Mouse (Mus musculus) thymus, adult 18-20 months (tissue): ENCODE data around the gene Chrnb1.

ENCODE experiments used
- DNase-seq, 2 experiments: peaks; one replicate each; pipeline ENCODE4 v3.0.0; 2022; ENCODE audit warnings: mixed read lengths in 2 of 2

Gene Chrnb1

DNA sequence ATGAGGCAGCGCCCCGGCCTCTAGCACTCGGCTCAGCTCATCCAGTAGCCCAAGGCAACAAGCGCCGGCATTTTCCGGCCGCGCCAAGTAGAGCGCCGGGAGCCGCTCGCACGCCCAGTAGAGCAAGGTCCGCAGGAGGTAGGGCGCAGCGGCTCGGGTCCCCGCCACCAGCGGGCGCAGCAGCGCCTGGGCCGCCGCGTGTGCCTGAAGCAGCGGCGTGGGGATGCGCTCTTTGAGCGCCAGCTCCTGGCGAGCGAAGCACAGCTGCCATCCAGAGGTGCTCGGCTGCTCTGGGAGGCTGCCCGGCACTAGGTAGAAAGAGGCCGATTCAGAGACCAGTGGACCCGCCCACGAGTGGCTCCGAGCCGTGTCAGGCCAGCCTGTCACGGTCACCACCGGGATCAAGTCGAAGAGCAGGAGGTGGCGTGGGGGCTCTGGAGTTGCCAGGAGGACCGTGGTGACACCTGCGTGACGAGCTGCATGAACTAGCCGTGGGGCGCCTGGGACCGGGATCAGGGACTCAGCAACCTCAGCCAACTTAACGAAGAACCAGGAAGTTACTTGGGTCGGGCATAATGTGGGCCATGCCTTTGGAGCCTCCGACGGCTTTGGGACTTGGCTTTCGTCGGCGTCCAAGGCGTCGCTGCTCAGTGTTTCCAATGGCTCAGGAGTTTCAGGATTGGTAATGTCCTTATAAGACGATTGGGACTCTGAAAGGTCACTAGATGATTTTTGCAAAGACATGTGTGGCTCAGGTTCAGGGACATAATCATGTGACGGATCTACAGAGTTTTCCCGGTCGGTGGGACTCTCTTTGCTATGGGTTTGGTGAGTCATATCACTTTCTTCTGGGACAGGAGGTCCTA is 8.3 kb upstream of the Chrnb1 start:
- peak; percentile 59 to 70 for DNase-seq

DNA sequence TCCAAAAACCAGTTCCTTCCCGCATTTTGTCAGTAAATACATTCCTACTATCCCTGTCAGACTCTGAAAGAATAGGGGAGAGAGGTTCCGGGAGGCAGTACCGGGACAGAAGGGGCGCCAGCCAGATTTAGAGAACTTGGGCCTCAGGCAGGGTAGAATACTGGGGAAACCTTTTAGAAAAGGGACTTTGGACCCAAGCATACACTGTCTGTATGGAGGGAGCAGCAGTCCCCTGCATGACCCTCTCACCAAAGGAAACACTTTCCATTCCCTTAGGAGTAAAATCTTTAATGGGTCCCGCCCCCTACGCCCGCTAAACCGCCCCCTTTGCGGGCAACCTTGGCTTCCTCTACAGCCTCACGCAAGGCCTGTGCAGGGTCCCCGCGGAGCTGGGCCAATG is 7.6 kb upstream of the Chrnb1 start:
- DNase-seq, result no peak

DNA sequence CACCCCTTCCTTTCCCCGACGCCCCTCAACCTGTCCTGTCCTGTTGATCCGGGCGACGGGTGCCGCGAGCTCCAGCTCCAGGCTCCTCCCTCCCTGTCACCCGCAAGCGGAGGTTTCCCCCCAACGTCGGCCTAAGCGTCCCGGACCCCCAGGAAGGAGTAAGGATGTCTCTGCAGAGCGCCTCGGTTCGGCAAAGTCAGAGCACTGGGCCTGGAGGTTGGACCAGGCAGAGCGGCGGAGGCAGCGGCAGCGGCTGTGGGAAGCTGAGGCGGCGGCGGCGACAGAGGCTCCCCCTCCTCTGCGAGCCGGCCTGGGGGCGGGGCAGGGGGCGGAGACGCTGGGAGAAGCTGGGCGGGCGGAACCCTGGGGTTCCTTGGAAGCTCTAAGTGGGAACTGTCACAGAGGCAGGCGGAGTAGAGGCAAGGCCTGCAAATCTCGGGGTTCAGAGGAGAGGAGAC is 6.9 kb upstream of the Chrnb1 start:
- peak; percentile 63 to 69 for DNase-seq

DNA sequence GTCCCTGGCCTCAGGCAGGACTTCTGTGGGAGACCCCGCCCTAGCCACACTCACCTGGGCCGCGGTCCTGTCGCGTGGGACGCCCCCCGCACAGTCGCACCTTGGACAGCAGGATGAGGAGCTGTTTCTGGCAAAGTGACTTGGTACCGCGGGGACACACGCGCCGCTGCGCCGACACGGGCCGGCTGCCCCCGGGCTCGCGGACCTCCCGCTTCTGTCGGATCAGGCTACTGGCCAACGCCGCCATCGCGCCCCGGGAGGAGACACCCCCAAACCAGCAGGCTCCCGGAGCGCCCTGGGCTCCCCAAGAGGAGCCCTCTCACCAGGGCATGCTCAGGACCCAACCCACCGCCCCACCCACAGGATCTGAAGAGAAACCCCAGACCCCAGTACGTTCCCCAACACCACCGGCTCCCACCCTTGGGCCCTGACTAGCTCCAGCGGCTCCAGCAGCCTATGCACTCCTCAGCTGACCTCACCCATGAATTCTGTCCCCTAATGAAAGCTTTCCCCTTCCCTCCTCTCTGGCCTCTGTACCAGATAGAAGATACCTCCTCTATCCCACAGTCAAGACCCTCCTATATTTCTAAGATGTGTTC is 5.7 kb upstream of the Chrnb1 start, which contains the start of gene Fgf11:
Gene Fgf11 (minus strand): TSS at position 479 of the 599 bp plus-strand sequence.
- no peak for DNase-seq

DNA sequence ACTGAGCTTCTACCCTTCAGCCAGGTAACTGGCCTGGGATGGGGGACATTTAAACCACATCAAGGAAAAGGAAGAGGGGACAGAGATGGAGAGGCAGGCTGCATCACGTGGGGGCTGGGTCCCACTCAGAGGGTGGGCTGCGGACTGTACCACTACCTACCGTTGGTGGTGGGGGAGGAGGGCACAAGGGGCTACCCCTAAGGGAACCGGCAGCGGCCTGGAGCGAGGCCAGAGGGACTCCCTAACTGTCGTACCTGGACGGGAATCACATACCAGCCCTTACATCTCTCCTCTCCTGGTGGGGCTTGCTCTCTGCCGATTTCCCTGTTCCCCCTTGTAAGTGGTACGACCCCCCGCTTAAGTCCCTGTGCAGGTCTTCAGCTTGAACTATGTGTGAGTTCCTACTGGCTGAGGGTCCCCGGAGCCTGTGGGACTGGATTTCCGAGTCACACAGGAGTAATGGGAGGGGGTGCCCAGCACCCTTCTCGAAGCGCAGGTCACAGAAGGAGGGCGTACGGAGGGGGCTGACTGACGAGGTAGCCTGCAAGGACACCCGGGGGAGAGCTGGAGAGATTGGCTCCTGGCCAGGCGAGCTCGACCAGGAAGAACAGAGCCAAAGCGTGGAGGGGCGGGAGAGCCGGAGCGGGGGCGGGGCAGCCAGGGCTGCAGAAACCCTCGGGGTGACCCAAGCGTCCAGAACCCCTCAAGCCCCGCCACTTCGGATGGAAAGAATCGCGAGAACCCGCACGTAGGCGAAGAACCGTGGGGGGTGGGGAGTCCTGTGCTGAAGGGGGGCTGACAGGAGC is 4.9 kb upstream of the Chrnb1 start:
- DNase-seq, result no peak

DNA sequence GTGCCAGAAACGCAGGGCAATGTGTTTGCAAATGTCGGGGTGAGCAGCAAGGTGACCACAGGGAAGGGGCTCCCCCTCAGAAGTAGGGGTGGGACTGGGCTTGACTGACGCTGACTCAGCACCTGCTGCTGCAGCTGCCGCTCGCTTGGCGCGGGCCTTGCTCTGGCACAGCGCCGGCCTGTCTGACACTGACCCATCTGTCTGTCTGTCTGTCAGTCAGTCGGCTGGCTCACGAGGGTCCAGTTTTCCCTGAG is 4.3 kb upstream of the Chrnb1 start:
- no peak for DNase-seq

DNA sequence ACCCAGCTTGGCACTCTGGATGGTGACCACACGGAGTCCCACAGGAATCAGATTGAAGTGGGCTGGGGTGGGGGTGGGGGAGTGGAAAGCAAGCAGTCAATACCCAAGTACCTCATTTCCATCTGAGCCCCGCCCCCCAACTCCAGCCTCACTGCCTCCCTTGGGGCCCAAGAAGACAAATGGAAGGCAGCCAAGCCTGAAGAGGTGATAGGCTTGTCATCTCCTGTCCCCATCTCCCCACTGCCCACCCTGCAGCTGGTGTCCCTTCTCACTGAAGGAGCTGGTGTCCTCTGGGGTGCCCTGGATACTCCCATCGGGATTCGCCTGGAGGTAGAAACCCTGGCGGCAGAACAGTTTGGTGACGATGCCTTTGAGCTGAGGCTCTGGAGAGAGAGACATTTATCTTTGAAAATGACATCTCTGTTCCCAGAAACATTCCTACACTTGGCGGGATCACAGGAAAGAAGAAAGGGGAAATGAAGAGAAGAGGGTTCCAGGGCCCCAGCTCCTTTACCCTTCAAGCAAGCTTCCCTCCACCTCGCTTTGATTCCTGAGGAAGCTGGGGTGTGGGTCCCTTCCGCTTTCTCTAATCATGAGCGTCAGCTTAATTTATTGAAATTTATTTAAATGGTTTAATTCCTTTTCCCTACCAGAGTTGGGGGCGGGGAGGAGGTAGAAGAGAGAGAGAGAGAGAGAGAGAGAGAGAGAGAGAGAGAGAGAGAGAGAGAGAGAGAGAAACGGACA is 3.8 kb upstream of the Chrnb1 start:
- no peak for DNase-seq

DNA sequence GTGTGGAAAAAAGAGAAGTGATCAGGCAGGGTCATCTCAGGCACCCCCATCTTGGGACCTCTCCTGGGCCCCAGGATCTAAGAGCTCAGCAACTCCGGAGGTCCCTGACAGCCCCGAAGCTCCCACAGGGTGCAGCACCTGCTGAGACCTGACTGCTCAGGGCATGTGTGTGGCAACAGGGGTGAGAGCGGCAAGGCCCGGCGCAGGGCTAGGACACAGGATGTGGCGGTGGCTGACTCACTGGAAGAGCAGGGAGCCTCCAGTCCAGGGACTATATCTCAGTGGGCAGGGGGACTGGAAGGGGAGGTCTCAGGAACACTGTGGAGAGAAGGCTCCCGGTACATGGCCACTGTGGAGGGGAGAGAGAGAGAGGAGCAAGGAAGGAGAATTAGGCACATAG is 2.2 kb upstream of the Chrnb1 start:
- no peak for DNase-seq

DNA sequence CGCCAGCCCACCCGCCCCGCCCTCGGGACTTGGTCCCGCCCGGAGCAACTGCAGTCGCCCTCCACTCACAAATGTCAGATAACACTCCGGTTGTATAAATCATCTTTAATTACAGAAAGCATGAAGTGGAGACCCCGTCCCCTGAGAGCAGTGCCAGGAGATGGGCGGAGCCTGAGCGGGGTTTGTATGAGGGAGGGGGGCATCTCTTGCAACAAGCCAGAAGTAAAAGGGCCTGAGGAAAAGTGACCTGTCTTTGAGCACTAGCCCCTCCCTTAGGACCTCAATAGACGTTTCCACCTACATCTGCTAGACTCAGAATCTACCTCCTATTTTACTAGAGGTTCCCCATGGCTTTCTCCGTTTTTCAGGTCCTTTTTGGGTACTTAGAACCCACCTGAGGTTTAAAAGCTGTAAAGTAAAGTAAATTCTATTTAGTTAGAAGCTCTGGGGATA is 266 bp upstream of the Chrnb1 start:
- DNase-seq, result no peak

DNA sequence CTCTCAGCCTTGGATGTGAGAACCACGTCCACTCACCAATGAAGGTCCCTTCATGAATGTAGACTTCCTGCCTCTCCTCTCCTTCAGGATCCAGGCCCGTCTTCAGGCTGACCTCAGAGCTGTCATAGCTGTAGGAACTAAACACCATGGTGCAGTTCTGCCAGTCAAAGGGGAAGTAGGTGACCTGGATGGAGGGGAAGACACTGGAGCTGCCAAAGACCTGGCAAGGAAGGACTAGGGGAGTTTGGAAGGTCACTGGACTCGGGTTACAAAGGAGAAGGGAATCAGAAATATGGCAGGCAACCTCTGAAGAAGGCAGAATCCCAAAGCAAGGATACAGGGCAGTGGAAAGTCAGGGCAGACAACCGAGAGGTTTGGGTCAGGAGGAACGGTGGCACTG is 2.3 kb downstream of the Chrnb1 start:
- DNase-seq, result no peak

DNA sequence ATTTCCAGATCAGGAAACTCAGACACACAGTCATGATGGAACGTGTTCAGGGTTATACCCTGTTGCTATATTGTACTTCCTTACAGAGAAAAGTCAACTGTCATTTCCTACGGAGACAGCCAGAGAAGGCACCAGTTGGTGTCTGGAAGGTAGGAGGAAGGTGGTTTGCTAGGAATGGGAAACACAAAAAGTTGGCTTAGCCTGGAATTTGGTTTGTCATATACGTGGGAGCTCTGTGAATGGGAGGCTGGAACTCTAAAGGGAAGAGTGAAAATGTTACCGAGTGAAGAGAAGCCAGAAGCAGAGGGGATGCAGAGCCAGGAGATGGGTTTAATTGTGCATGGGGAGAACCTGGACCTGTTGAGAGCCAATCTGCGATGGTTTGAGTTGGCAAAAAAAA is 4.3 kb downstream of the Chrnb1 start:
- DNase-seq, result no peak

DNA sequence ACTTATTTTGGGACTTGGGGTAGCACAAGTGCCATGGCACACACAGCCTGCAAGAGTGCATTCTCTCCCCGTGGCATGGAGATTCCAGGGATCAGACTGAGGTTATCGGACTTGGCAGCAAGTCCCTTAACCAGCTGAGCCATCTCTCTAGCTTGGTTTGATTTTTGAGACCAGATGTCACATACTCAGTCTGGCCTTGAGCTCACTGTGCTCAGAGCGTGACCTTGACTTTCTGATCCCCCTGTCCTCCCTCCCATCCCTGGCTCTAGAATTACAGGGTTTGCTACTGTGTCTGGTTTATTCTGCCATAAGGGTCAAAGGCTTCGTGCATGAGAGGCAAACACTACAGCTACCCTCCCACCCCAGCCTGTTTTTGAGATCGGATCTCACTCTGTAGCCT is 6.3 kb downstream of the Chrnb1 start:
- DNase-seq, result no peak

DNA sequence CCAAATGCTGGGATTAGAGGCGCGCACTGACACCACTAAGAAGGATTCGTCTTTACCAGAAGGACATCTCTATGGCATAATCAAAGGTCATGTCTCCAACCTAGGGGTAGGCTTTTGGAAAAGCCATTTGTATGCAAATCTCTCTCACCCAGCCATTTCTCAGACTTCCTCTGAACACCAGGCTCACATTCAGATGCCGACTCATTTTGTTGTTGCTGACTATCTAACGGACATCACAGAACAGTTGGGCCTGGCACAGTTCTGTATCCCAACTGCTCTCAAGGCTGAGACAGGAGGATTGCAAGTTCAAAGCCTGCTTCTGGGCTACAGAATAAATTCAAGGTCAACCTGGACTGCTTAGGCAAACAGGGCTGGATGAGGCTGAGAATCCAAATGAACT is 8.4 kb downstream of the Chrnb1 start:
- no peak for DNase-seq

DNA sequence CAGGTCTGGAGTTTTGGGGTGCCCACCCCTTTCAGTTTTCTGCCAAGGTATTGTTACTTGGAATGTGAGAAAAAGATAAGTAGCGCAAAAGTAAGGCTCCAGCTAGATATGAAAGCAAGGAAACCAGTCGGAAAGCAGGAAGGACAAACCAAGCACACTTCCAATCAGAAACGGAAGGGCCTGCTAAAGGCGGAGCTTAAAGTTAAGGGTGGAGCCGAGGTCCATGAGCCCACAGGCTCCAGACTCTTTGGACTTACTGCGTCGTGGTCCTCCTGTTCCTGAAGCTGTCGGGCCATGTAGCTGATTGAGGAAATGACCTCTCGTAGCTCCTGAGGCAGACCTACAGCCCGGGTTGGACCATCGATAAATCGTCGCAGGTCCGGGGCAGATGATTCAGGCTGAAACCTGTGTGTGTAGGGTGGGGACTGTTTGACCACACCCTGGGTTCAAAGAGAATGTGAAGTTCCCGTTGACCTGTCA is 10.9 kb downstream of the Chrnb1 start:
- no peak for DNase-seq

DNA sequence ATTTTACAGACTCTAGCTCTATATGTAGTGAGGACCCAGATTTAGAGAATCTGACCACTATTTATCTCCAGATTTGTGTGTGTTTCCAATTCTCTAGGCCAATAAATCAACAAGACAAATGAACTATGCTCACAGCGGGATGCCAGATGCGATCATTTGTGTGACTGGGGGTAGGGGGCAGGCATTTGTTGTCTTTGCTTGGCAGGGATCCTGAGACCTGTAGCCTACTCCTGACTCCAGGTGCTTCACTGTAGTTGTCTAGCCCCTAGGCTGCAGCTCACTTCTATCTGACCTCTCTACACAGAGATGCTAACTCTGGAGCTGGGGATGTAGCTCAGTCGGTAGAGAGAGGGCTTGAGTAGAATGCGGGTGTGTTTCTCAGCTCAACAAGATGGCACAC is 13.9 kb downstream of the Chrnb1 start:
- no peak for DNase-seq

DNA sequence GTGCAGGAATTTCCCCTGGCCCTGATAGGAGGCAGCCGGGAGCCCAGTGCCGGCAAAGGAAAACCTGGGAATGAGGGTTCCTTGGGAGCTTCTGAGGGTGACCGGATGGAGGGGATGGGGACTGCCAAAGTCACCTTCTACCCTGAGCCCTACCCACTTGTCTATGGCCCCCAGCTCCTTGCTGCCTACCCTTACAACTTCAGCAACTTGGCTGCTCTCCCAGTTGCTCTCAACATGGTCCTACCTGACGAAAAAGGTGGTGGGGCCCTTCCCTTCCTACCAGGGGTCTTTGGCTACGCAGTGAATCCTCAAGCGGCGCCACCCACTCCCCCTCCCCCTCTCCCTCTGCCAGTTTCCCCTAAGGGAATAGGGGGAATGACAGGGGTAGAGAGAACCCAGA is 16.8 kb downstream of the Chrnb1 start:
- no peak for DNase-seq

DNA sequence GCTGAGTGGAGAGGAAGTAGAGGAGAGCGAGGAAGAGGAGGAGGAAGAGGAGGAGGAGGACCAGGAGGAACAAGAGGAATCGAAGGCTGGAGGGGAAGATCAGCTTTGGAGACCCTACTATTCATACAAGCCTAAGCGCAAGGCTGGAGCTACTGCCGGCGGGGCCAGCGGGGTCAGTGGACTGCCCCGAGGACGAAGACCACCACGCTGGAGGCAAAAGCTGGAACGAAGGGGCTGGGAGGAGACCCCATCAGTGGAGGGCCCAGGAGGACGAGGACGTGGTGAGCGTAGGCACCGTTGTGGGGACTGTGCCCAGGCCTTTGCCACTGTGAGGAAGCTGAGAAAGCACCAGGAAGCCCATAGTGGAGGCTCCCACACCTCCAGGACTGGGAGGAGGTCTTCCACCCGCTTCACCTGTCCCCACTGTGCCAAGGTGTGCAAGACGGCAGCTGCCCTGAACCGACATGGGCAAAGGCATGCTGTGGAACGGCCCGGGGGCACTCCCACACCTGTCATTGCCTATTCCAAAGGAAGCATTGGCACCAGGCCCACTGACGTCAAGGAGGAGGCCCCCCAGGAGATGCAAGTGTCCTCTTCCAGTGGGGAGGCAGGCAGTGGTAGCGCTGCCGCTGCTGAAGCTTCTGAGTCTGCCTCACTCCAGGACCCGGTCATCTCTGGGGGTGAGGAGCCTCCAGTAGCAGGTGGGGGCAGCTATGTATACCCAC is 17.3 kb downstream of the Chrnb1 start:
- DNase-seq, result no peak

DNA sequence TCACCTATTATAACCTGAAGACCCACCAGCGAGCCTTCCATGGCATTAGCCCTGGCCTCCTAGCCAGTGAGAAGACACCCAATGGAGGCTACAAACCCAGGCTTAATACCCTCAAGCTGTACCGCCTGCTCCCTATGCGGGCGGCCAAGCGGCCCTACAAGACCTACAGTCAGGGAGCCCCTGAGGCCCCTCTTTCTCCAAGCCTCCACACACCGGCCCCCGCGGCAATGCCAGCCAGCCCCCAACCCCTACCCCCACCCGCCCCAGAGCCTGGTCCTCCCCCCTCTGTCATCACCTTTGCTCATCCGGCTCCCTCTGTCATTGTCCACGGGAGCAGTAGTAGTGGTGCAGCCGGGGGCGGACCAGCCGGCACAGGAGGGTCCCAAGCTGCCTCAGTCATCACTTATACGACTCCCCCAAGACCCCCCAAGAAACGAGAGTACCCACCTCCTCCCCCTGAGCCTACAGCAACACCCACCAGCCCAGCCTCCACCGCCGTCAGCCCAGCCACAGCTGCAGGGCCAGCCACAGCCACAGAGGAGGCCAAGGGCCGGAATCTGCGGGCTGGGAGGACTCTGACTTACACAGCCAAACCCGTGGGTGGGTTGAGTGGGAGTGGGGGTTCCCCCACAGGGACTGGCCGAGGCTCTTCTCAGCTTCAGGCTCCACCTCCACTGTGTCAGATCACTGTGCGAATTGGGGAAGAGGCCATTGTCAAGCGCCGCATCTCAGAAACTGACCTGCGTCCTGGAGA is 18.1 kb downstream of the Chrnb1 start:
- no peak for DNase-seq

DNA sequence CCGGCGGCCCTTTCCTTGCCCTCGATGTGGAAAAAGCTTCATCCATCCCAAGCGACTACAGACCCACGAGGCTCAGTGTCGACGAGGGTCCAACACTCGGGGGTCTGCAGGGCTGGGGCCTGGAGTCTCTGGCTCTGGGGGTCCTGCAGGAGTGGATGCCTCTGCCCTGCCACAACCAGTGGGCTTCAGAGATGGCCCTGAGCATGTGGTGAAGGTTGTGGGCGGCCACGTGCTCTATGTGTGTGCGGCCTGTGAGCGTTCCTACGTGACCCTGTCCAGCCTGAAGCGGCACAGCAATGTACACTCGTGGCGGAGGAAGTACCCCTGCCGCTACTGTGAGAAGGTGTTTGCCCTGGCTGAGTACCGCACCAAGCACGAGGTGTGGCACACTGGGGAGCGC is 19.3 kb downstream of the Chrnb1 start:
- DNase-seq, result no peak

DNA sequence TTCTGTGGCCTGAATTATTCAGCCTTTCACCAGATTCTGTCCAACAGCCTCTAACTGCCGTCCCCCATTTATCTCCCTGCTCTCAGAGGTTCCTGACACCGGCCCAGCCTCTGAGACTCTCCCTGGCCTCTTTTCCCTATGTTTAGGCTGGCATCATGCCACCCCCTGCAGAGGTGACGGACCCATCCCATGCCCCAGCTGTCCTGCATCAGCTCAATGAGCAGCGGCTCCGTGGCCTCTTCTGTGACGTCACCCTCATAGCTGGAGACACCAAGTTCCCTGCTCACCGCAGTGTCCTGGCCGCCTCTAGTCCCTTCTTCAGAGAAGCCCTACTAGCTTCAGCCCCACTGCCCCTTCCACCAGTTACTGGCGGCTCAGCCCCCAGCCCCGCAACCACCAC is 20.0 kb downstream of the Chrnb1 start:
- no peak for DNase-seq

DNA sequence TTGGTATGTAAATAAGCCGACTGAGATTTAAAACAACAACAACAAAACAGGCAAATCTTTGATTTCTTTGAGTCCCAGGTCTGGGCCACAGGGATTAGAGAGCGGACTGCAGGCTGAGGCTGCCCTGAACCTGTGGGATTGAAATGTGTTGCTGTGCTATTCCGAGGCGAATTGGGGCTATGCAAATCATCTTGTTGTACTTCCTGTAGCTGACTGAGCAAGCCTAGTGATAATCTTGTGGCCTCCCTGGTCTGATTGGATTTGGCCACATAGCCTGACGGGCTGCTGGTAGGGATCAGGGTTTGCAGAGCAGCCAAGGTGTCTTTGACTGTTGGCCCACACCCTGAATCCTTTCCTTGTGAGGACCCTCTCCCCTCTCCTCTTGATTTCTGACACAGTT is 20.8 kb downstream of the Chrnb1 start:
- no peak for DNase-seq

DNA sequence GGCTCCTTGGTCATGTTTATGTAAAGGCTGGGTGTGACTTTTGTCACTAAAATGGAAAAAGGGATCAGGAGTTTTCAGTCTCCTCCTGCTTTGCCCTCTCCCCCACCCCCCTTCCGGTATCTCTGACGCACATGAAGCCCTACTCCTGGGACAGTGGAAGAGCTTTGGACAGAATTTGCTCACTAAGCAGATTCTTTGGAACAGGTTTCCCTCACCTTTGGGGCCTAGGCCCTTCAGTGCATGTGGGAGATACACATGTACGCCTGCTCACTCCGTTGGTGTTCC is 28.2 kb downstream of the Chrnb1 start:
- DNase-seq, result no peak
